Mouse (Mus musculus) liver, adult 2 months (tissue): ENCODE measurements around the gene Izumo1r.

Experiments used
- CTCF ChIP-seq: fragments of 200-500 bp; IDR thresholded peaks from 2 replicates; pipeline ENCODE4 v1.5.1; 2011; ENCODE audit warnings: low read depth, low read length, control low read depth
- POLR2A ChIP-seq: fragments of 200-500 bp; IDR thresholded peaks from 2 replicates; pipeline ENCODE4 v1.6.1; 2011; ENCODE audit warnings: low read length, control low read depth; ENCODE audit not compliant: insufficient read depth; ENCODE audit errors: extremely low read depth

- no peak for TF ChIP-seq CTCF
- no peak for TF ChIP-seq POLR2A
Observed at GRCm38 (mm10) chr9:14918825-14919668, 15.3 kb upstream of the Izumo1r start.
